Mouse (Mus musculus) spleen, adult 2 months (tissue): ENCODE results near the gene Corin. TPM values are rescaled to one million over a fixed set of nuclear protein-coding genes. Genes with fewer than 3 reads are reported as not detected.

Experiments
- DNase-seq, 2 experiments: peaks; one replicate each; pipeline versions ENCODE4 v3.0.0 to v3.0.0-alpha.2; 2012 to 2021; ENCODE audit warnings: low spot score in 2 of 2, low read depth in 1 of 2
- H3K27ac ChIP-seq: fragments of 200-500 bp; 2 replicates; pipeline ENCODE4 v1.5.1; 2012; ENCODE audit warnings: low read length, inconsistent platforms; ENCODE audit not compliant: insufficient read depth
- H3K27me3 ChIP-seq: fragments of 200-500 bp; 2 replicates; pipeline ENCODE4 v1.6.1; 2012; ENCODE audit warnings: mild to moderate bottlenecking, moderate library complexity, low read length, inconsistent platforms; ENCODE audit not compliant: control insufficient read depth, insufficient read depth
- H3K36me3 ChIP-seq: fragments of 200-500 bp; 2 replicates; pipeline ENCODE4 v1.6.1; 2012; ENCODE audit warnings: mild to moderate bottlenecking, low read length, inconsistent platforms; ENCODE audit not compliant: control insufficient read depth, insufficient read depth
- H3K4me1 ChIP-seq: fragments of 200-500 bp; 2 replicates; pipeline ENCODE4 v1.6.1; 2011; ENCODE audit warnings: inconsistent platforms; ENCODE audit not compliant: control insufficient read depth, insufficient read depth, insufficient read length
- H3K4me3 ChIP-seq: fragments of 200-500 bp; 2 replicates; pipeline ENCODE4 v1.5.1; 2011; ENCODE audit warnings: mild to moderate bottlenecking, inconsistent platforms; ENCODE audit not compliant: insufficient read depth, insufficient read length; ENCODE audit errors: extremely low read depth
- CTCF ChIP-seq: fragments of 200-500 bp; IDR thresholded peaks from 2 replicates; pipeline ENCODE4 v1.5.1; 2011; ENCODE audit warnings: mild to moderate bottlenecking, inconsistent platforms; ENCODE audit not compliant: insufficient read depth, insufficient read length, insufficient replicate concordance; ENCODE audit errors: extremely low read depth
- POLR2A ChIP-seq: fragments of 200-500 bp; IDR thresholded peaks from 2 replicates; pipeline ENCODE4 v1.6.1; 2011; ENCODE audit warnings: low read depth, low read length, inconsistent platforms
- WGBS: fragments of 180-500 bp; shearing (Covaris S2); methylation state at CpG from one replicate; pipeline ENCODE4 v1.1.7; 2018; 5-methylcytosine and 5-hydroxymethylcytosine counted together
- polyA plus RNA-seq: library from polyadenylated mRNA; depleted of rRNA; stranded (reverse); fragments of >200 nt; gene quantifications from 2 replicates; pipeline ENCODE4 v1.2.3, GENCODE M21; 2012

The Corin gene
- polyA plus RNA-seq, 1 experiment = 0.02 TPM

DNA sequence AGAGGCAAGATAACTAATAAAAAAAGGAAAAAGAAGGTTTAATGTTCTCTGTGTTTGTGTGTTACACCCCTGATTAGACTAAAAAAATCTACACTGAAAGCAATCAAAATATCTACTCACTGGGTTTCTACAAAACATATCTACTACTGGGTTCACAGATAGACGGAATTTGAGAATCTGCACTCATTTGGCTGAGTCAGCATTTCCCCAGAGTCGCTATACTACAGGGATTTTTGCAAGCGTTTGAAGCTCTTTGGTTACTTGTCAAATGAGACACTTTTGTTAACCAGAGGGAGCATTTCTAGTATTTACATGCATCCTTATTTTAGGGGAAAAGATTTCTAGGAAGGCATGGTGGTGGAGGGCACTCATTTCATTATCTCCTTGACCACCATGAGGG lies 136.3 kb downstream of the Corin start:
- TF ChIP-seq POLR2A = no peak
- TF ChIP-seq CTCF = no peak
- WGBS = 89% methylated on average over 3 of the region's 3 CpGs
- Histone ChIP-seq H3K4me3 (no peak overlapping the region), H3K27me3 (no peaks in the 10 kb centered on the region), H3K27ac (no peak overlapping the region), H3K4me1 (no peaks in the 10 kb centered on the region), H3K36me3 (no peaks in the 10 kb centered on the region)
- DNase-seq = no peak

DNA sequence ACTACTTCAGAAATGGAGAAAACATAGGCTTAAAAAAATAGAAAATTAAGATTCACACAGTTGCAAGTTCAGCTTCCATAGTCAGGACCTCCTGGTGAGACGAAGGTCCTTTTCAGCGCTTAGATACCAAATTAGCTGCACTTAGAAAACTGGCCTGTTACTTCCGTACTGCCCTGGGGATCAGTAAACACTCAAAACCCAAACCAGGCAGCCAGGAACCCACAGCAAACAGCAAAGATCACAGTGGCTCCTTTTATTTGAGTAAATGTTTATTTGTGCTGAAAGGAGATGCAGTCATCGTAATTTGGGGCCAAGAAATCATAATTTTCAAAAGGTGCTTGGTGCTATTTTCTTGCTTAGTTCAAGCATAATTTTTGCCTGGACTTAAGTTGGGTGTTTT lies 138.5 kb downstream of the Corin start:
- no peaks in the 10 kb centered on the region for H3K36me3 ChIP-seq
- TF ChIP-seq POLR2A (no peak), CTCF (no peak)
- H3K27ac ChIP-seq = no peak overlapping the region
- no peak for DNase-seq
- WGBS = 81% methylated on average over 4 of the region's 4 CpGs
- no peaks in the 10 kb centered on the region for H3K4me1 ChIP-seq
- no peaks in the 10 kb centered on the region for H3K27me3 ChIP-seq
- no peak overlapping the region for H3K4me3 ChIP-seq

DNA sequence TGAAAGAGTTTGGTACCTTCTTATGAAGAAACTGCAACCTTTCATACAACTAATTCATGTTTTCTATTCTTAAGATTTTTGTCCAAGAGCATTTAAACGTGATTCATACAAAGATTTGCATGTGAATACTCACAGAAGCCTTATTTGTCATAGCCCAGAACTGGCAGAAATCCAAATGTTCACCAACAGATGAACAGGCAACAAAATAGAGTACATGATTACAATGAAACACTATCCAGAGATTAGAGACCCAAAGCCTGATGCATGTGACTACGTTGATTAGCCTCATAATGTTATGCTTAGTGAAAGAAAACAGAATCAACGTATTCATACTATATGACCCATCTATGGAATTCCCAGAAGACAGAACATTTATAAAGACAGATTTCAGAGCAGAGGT lies 140.4 kb downstream of the Corin start:
- Histone ChIP-seq H3K27me3 (no peaks in the 10 kb centered on the region), H3K27ac (no peak overlapping the region), H3K4me3 (no peak overlapping the region), H3K4me1 (no peaks in the 10 kb centered on the region), H3K36me3 (no peaks in the 10 kb centered on the region)
- TF ChIP-seq CTCF = no peak
- TF ChIP-seq POLR2A = no peak
- 79% methylated on average over 3 of the region's 3 CpGs for WGBS
- DNase-seq = no peak

DNA sequence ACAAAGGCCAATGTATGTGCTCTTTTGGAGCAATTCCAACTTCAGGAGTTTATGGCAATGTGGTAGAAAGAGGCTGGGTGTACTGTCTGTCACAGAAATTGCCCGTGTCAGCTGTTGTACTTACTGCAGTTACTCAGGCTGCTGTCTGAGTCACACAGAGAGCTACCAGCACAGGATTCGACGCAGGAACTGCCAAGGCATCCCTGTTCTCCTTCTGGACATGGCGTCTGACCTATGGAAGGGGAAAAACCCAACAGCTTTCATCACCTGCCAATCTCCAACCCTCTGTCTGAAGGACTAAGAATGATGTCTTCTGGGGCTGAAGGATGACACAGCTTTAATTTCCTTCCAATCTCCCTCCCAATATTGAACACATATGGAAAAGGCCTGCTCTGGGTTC lies 150.5 kb downstream of the Corin start:
- 67% methylated on average over 4 of the region's 4 CpGs for WGBS
- no peak for TF ChIP-seq POLR2A
- no peak for TF ChIP-seq CTCF
- DNase-seq = no peak

DNA sequence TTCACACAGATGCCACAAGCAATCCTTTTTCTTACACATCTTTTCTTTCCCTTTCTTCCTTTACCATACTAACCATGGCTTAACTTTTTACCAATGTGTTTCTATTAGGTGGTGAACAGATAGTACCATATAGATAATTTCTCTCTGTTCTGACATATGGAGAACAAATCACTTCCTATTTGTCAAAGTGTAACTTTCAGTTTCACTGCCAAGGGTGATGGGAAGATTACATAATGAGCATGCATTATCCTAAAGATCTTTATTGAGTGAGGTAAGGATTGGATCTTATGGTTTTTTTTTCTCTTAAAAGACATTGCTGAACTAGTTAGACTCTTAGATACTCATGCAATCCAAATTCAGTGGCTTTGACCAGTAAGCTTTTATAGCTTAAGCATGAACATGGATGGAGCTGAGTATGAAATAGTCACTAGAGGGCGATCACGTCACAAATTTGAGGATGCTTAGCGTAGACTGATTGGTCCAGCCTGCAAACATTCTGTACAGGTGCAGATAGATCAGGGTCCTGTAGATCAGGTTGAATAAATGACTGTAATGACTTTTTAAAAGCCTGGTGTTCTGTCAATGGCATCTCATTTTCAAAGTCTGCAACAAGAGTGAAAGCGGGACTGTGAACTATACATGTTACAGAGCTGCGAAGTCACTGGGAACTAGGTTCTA lies 154.1 kb downstream of the Corin start:
- Histone ChIP-seq H3K27ac (no peak overlapping the region), H3K27me3 (no peaks in the 10 kb centered on the region), H3K36me3 (no peaks in the 10 kb centered on the region), H3K4me1 (no peaks in the 10 kb centered on the region), H3K4me3 (no peak overlapping the region)
- 43% methylated on average over 5 of the region's 5 CpGs for WGBS
- TF ChIP-seq CTCF (peak; percentile 19; the same call in 1 of the 2 replicates), POLR2A (no peak)
- DNase-seq = peak in 1 of 2 experiments; percentile 14

More for the DNA sequence above, 150.5 kb downstream of the Corin start:
- Histone ChIP-seq H3K4me3 (no peak overlapping the region), H3K27me3 (no peaks in the 10 kb centered on the region), H3K36me3 (no peaks in the 10 kb centered on the region), H3K4me1 (no peaks in the 10 kb centered on the region), H3K27ac (no peak overlapping the region)

DNA sequence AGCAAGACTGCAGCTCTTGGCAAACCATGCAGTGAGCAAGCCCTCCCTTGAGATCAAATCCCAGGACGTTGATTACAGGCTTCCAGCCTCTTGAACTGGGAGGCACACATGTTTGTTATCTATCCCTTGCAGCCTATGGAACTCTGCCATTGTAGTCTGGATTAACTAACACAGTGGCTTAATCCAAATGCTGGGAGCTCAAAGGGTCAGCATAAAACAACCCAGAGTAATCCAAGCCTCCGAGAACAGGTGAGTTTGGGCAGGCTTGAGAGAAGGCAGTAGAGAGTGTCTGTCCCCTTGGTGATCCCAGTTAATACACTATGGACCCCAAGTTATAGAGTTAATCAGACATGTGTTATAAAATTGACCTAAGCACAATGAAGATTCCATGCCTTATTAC lies 155.7 kb downstream of the Corin start:
- no peaks in the 10 kb centered on the region for H3K27me3 ChIP-seq

DNA sequence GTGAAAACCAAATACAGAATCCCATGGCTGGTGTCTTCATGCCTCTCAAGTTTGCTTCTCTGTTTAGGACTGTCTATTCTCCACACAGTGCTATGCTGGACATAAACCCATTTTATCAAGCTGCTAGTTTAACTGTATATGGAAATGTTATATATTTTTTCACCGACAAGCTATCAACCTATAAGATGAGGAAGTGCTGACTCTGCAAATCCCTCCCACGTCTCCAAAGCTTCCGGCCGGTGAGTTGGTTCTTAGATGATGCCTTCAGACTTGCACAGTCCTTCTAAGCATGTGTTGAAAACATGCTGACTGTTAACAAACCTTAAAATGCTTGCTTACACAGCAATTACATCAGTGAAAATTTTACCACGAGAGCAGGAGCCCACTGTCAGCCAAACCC lies 168.4 kb downstream of the Corin start:
- WGBS = 44% methylated on average over 5 of the region's 5 CpGs
- DNase-seq = no peak
- Histone ChIP-seq H3K27ac (no peak overlapping the region), H3K27me3 (no peaks in the 10 kb centered on the region), H3K4me1 (no peaks in the 10 kb centered on the region), H3K36me3 (no peaks in the 10 kb centered on the region), H3K4me3 (no peak overlapping the region)
- no peak for TF ChIP-seq POLR2A
- no peak for TF ChIP-seq CTCF

More for the DNA sequence above, 155.7 kb downstream of the Corin start:
- TF ChIP-seq CTCF = no peak
- TF ChIP-seq POLR2A = no peak
- Histone ChIP-seq H3K4me3 (no peak overlapping the region), H3K36me3 (no peaks in the 10 kb centered on the region), H3K27ac (no peak overlapping the region), H3K4me1 (no peaks in the 10 kb centered on the region)
- WGBS = 66% methylated on average over 2 of the region's 2 CpGs
- no peak for DNase-seq
